Mouse (Mus musculus) cerebellum, postnatal 14 days (tissue): ENCODE data around the gene Trim9.

Experiments
- DNase-seq, 2 experiments: peaks; one replicate each; pipeline ENCODE4 v3.0.0; 2021; ENCODE audit warnings: mixed read lengths in 2 of 2

Gene Trim9

GRCm38 (mm10) chr12:70325826-70326225, 21.6 kb downstream of the Trim9 start:
- DNase-seq: peak; percentile 27 to 51

- no peak for DNase-seq
Measured at GRCm38 (mm10) chr12:70322790-70323189, 24.6 kb downstream of the Trim9 start.

DNA sequence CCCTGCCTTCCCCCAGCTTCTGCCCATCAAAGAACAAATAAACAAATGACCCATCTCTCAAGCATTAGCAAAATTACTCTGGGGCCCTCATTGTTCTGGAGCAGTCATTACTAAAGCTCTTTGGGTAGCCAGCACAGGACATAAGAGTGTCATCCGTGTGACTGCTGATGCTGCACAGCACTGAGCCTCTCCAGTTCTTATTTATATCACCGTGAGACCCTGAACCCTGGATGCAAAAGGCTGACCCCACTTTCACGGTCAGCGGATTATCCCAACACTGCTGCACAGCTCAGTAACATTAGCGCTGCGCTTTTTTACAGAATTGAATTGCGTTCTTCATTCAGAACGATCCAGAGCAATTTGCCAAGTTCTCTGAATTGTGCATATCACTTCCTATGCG, 31.3 kb downstream of the Trim9 start:
- no peak for DNase-seq

GRCm38 (mm10) chr12:70307881-70308280, 39.5 kb downstream of the Trim9 start:
- no peak for DNase-seq

DNA sequence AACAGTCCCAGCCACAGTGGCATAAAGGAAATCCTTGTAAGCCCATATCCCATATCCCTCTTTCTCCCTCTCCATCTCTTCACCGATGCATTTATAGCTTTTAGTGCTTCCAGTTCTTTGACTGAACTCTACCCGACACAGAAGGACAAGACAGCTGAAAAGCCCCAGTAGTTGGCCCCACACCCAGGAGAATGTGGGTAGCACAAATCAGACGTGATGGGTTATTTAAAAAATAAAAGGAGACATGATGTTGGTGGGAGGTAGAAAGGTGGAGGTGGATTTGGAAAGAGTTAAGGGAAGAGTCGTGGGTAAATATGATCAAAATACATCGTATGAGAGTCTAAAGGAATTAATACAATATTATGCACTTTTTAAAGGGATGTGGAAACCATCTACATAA, 40.4 kb downstream of the Trim9 start:
- no peak for DNase-seq

GRCm38 (mm10) chr12:70304014-70304413, 43.4 kb downstream of the Trim9 start:
- DNase-seq: no peak

GRCm38 (mm10) chr12:70303525-70303924, 43.9 kb downstream of the Trim9 start:
- DNase-seq: no peak

DNA sequence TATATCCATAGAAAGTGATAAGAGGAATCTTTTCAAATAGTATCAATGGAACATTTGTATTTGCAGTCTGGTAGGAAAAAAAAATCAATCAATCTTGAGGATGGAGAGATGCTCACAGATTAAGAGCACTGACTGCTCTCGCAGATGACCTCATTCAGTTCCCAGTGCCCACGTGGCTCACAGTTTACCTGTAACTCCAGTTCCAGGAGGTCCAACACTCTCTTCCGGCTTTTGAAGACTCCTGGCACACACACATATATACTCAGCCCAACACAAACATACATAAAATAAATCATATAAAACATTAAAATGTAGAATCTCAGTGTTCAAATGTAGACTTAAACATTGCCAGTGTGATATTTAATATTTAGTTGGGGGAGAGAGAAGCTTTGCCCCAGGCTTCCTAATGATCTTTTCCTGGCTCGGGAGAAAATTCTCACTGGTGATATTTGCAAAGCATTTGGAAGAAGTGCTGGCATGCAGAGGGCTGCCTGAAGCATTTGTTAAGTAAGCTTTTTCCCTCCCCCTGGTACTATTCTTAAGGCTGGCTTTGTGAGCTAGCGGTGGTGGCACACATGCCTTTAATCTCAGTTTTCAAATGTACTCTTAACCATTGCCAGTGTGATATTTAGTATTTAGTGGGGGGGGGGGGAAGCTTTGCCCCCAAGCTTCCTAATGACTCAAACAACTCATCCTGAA, 45.2 kb downstream of the Trim9 start:
- DNase-seq: no peak

DNA sequence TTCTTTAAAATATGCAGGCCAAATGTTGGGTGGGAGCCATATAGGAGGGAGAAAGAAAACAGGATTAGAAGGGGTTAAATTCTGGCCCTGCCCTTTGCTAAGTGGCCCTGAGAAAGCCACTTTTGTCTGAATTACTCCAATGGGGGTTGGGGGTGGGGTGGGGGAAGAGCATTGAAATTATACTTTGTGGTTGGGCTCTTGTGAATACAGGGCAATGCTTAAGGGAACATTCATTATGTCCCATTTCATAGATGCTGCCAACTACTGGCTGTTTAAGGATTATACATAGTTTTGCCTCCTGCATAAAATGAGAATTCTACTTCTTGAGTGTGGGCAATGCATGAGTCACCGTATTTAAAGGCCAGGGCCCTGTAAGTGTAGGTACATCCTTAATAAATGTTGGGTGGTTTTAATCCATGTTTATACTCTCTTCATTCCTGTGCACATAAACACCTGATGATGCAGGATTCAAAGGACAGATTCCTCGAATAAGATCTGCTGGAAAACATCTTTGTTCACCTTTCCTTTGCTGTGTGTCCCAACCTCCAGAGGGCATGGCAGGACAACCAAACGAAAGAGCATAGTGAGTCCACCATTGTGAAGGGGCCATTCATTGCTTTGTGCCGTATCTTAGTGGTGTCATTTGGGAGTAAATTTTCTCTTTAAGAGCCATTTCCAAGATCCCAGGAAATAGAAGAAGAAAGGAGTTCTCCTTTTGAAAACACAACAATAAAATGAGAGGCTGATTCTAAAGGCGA, 53.3 kb downstream of the Trim9 start:
- DNase-seq: peak; percentile 29 to 34

DNA sequence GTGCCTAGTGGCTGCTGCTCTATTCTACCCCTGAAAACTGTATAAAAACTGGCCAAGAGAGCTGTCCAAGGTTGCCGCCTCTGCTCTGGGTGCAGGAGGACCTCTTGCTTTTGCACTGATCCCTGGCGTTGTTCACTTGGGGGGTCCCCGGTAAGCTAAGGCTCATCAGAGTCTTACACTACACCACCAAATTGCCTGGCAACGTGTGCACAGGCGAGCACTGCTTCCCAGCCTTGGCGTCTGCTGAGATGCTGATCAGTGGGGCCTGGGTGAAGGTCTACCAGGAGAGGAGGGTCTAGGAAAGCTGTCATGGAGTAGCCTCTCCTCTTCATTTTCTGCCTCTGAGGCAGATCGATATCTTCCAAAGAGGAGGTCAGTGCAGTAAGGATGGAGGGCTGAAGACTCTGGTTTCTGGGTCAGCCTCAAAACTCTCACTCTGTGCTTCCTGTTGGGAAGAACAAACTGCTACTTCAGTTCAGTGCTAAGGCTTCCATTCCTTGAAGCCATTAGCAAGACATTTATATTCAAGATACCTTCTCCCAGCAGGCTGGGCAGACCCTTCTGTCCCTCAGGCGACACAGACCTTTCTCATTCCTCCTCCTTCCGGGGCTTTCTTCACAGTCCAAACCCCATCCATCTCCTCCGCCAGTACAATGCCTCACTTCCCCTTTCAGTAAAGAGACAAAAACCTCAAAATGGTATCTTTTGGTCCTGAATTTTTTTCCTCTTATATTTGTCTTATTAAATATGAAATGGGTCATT, 54.1 kb downstream of the Trim9 start:
- DNase-seq: no peak

DNA sequence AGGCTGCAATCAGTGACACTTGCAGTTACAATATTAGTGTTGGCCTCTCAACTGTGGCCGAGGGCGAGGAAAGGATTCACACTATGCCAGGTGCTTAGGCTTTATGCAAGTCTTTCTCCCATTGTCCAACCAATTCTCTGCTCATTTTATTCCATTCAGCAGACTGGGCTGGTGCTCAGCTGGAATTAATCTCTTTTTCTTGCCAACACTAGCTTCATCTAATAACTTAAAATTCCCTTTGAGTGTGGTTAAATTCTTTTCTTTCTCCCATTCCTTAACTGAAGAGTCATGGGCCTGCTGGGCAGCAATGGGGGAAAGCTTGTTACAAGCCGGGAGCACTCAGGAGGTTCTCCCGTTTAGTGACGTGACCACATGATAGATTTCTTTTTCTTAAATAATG, 61.9 kb downstream of the Trim9 start:
- no peak for DNase-seq

DNA sequence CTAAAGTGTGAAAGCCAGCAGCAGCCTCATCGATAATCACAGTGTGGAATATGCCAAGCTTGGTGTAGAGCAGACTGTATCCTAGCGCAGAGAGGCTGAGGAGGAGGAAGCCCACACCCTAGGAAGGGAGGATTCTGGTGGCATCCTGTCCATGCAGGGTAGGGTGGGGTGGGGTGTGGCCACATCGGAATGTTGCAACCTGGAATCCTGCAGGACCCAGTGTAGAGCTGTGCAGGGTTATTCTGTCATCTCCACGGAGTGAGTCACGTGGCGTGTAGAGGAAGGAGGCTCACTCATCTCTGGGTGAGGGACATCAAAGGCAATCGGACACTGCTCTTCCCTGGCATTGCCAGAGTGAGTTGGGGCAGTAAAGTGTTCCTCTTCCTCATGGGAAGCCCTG, 62.4 kb downstream of the Trim9 start:
- no peak for DNase-seq

DNA sequence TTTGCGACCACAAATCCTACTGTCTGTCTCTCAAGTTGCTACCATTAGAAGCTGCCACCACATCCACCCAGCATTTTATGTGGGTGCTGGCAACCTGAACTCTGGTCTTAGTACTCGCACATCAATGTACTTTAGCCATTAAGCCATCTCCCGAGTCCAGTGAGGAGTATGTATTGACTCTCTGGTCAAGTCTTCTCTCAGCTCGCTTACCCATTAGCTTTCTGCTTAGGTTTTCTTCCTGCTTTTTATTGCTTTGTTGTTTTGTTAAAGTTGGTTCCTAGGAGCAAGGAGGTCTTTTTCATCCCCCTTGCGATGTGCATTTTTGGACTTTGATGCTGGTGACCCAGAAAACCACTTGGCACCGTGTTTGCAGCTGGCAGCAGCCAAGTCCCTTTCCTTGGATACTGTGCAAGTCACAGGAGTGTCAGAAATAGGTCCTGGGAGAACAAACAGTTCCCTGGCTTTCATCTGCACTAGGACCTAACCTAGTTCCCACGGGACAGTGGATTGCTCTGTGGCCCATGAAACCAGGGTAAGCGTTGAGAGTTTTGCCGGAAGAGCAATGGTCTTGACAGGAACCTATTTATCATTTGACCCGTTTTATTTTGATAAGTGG, 64.2 kb downstream of the Trim9 start:
- peak; percentile 37 to 43 for DNase-seq

GRCm38 (mm10) chr12:70280930-70281329, 66.5 kb downstream of the Trim9 start:
- no peak for DNase-seq

DNA sequence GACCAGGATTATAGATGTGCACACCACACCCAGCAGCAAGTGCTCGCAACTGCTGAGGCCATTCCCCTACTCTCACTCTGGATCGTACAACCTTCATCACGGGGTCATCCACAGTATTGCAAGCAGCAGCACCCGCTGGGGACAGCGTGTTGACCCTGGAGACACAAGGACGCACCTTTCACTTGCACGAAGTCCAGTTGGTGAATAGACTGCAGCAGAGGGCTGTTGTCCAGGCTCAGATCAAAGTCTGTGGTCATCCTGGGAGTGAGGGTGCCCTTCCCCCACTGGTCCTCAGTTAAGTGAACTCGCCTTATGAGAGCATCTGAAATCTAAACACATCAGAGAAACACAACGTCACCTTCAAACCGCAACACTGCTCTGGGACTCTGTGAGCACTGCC, 67.0 kb downstream of the Trim9 start:
- DNase-seq: no peak

DNA sequence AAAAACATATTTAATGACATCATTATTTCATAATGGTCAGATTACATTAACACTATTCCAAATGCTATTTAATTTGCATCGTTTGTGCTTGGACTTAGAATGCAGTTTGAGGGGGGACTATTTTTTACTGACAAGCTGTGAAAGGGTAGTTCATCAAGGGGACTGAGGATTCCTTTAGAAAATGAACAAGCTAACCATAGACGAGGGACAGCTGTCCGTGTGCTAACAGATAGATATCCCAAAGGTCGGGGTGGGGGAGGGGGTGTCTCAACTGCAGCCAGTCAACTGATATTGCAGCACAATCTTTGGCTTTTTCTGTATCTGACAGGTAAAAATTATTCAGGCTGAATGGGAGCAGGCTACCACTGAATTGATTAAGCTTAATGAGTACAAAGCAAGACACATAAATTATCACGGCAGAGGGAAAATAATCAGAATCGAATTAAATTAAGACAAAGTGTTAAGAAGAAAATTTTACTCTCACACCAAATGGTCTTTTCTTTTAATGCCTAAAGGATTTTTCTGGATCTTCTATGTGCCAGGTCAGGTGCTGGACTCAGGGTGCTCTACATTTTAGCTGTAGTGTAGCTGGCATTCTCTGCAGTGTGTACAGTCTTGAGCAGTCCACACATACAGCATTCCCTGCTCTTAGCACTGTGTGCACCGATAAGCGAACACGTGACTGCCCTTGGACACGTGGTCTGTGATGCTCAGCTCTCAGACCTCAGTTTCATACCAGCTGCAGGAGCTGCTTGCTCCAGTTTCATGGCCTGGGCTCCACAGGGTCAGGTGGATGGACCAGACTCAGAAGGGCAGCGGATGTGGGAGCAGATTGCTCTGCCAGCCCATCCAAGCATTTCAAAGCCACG, 70.1 kb downstream of the Trim9 start:
- DNase-seq: no peak

DNA sequence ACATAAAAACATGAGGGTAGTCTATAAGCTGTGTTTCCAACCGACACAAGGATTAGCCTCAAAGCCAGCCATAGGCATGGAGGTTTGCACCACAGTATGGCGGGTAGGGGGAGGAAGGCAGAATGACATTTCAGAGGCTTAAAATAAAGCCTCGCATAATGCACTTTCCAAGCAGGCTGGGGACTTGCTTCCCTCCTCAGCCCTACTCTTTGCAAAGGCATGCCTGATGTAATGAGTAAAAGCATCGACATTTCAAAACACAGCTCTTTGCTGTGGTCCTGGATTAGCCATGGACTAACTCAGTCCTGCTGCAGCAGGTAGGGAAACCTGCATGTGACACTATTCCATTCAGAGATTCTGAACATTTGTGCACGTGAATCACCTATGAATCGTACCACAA, 77.7 kb downstream of the Trim9 start:
- no peak for DNase-seq

DNA sequence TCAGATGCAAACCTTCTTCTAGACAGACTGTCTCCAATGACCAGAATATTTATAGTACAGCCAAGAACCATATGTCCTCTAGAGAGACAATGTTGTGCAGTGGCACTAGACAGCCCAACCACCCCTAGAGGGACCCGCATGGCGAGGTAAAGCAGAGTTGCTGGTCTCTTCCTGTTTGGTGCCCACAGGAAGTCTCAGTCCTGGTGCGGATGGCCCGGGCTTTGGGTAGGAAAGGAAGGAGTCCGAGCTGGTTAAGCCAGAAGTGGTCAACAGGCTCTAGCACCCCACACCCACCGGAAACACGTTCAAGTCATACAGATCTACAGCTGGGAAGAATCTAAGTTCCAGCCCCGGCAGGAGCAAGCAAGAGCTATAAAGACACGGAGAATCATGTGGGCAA, 80.1 kb downstream of the Trim9 start:
- DNase-seq: no peak

GRCm38 (mm10) chr12:70266494-70266931, 80.9 kb downstream of the Trim9 start:
- no peak for DNase-seq

DNA sequence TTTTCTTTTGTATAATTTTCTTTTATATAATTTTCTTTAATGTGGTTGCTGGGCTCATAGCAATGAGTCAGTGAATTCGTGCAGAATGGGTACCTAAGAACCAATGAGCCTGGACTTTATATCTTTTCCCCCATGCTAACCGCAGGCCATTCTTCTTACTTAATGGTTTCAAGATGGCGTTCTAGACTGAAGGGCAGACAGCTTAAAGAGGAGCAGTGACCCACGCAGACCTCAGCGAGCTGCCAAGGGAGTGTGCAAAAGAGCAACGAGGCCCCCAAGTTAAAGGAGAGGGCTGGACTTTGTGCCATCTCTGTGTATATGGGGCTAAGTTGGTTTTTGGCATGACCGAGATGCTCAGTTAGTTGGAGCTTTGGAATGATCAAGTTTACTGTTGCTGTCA, 83.7 kb downstream of the Trim9 start:
- DNase-seq: no peak

GRCm38 (mm10) chr12:70262271-70262953, 85.0 kb downstream of the Trim9 start:
- DNase-seq: no peak
